Mouse (Mus musculus) testis, adult 2 months (tissue): ENCODE measurements around the gene Sft2d1.

ENCODE experiments used
- CTCF ChIP-seq: fragments of 200-500 bp; IDR thresholded peaks from 2 replicates; pipeline ENCODE4 v1.5.1; 2012; ENCODE audit warnings: low read depth, mild to moderate bottlenecking, inconsistent platforms, low read length, moderate library complexity; ENCODE audit not compliant: control insufficient read depth, insufficient read depth, insufficient replicate concordance
- POLR2A ChIP-seq: fragments of 200-500 bp; IDR thresholded peaks from 2 replicates; pipeline ENCODE4 v1.6.1; 2012; ENCODE audit warnings: low read depth, mild to moderate bottlenecking, inconsistent platforms, low read length, moderate library complexity; ENCODE audit not compliant: control insufficient read depth

DNA sequence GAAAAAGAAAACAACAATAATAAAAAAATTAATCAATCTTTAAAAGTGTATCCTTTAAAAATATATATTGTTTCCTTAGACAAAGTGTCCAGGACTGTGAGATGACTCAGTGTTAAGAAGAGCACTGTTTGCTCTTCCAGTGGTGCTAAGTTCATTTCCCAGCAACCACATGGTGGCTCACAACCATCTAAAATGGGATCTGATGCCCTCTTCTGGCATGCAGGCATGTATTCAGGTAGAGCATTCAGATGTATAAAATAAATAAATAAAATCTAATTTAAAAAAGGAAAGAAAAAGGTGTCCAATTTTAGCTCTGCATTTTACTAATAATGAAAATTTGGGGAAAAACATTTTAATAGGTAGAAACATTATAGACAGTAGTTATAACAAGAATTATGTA, 15.1 kb upstream of the Sft2d1 start:
- TF ChIP-seq POLR2A (no peak), CTCF (no peak)
